Mouse (Mus musculus) ovary, adult 10 weeks (tissue): ENCODE data around the gene Vwc2l. TPM values are rescaled to one million over a fixed set of nuclear protein-coding genes. Genes with fewer than 3 reads are reported as not detected.

ENCODE experiments used
- polyA plus RNA-seq: library from polyadenylated mRNA; stranded (reverse); fragments of 350-450 nt; fragmentation: Illumina TruSeq; extraction: RNeasy Lipid Tissue Mini Kit (QIAGEN cat#74804); gene quantifications from one replicate; pipeline ENCODE4 v1.2.3, GENCODE M21; 2014

Gene Vwc2l
- polyA plus RNA-seq = not detected

GRCm38 (mm10) chr1:70725655-70726066 is at the start of gene Vwc2l:
Gene Vwc2l (plus strand): TSS chr1:70725715.

